Mouse (Mus musculus): ENCODE results near the gene Npvf. TPM values are rescaled to one million over a fixed set of nuclear protein-coding genes. Genes with fewer than 3 reads are reported as not detected.
A peak's percentile ranks its signal among the peaks of the same experiment; 100 is the strongest.

The Npvf gene
- total RNA-seq (2021), result not detected
- long read RNA-seq, experiment 1, result 0 reads
- long read RNA-seq, experiment 2, result 0 reads

- DNase-seq (ENCODE audit: low spot score in 2 of 2), result no peak
Measured at GRCm38 (mm10) chr6:50654356-50654755, at the start of gene Npvf. TSS of gene Npvf (minus strand) at chr6:50654439.

- DNase-seq (ENCODE audit: low spot score in 2 of 2), result peak; percentile 48 to 61
Measured at GRCm38 (mm10) chr6:50689121-50689815, 35.0 kb upstream of the Npvf start.

- DNase-seq (ENCODE audit: low spot score in 2 of 2), result no peak
Measured at GRCm38 (mm10) chr6:50684646-50685415, 30.6 kb upstream of the Npvf start.

GRCm38 (mm10) chr6:50681491-50681890 is 27.3 kb upstream of the Npvf start:
- DNase-seq (ENCODE audit: low spot score in 2 of 2), result no peak

GRCm38 (mm10) chr6:50680224-50681215 is 26.3 kb upstream of the Npvf start:
- no peak for DNase-seq (ENCODE audit: low spot score in 2 of 2)

- no peak for DNase-seq (ENCODE audit: low spot score in 2 of 2)
Measured at GRCm38 (mm10) chr6:50679486-50679828, 25.2 kb upstream of the Npvf start.

- DNase-seq (ENCODE audit: low spot score in 2 of 2), result peak; percentile 77 to 88
Measured at GRCm38 (mm10) chr6:50678826-50679485, 24.7 kb upstream of the Npvf start.

- no peak for DNase-seq (ENCODE audit: low spot score in 2 of 2)
Measured at GRCm38 (mm10) chr6:50671191-50671590, 17.0 kb upstream of the Npvf start.

GRCm38 (mm10) chr6:50666937-50667336 is 12.7 kb upstream of the Npvf start:
- no peak for DNase-seq (ENCODE audit: low spot score in 2 of 2)

GRCm38 (mm10) chr6:50665020-50665419 is 10.8 kb upstream of the Npvf start:
- DNase-seq (ENCODE audit: low spot score in 2 of 2), result no peak

GRCm38 (mm10) chr6:50664193-50664592 is 10.0 kb upstream of the Npvf start:
- no peak for DNase-seq (ENCODE audit: low spot score in 2 of 2)

- DNase-seq (ENCODE audit: low spot score in 2 of 2), result no peak
Measured at GRCm38 (mm10) chr6:50662925-50663583, 8.8 kb upstream of the Npvf start.

- no peak for DNase-seq (ENCODE audit: low spot score in 2 of 2)
Measured at GRCm38 (mm10) chr6:50661729-50662128, 7.5 kb upstream of the Npvf start.

- DNase-seq (ENCODE audit: low spot score in 2 of 2), result no peak
Measured at GRCm38 (mm10) chr6:50658466-50658865, 4.2 kb upstream of the Npvf start.

- no peak for DNase-seq (ENCODE audit: low spot score in 2 of 2)
Measured at GRCm38 (mm10) chr6:50658018-50658417, 3.8 kb upstream of the Npvf start.

GRCm38 (mm10) chr6:50656426-50656825 is 2.2 kb upstream of the Npvf start:
- DNase-seq (ENCODE audit: low spot score in 2 of 2), result no peak

- no peak for DNase-seq (ENCODE audit: low spot score in 2 of 2)
Measured at GRCm38 (mm10) chr6:50655925-50656324, 1.7 kb upstream of the Npvf start.

GRCm38 (mm10) chr6:50647656-50648055 is 6.6 kb downstream of the Npvf start:
- DNase-seq (ENCODE audit: low spot score in 2 of 2), result no peak

- DNase-seq (ENCODE audit: low spot score in 2 of 2), result no peak
Measured at GRCm38 (mm10) chr6:50646659-50647058, 7.6 kb downstream of the Npvf start.

GRCm38 (mm10) chr6:50644701-50645100 is 9.5 kb downstream of the Npvf start:
- no peak for DNase-seq (ENCODE audit: low spot score in 2 of 2)

Measured in layer of hippocampus, postnatal 14 days (tissue).